Mouse (Mus musculus) embryonic facial prominence, embryonic 15.5 days (tissue): ENCODE data around the gene Hspd1. TPM values are rescaled to one million over a fixed set of nuclear protein-coding genes. Genes with fewer than 3 reads are reported as not detected.

Source experiments
- ATAC-seq: fragments of 200-750 bp; cut with Nextera tagmentation; 2 replicates; pipeline ENCODE4 v1.8.0; 2017; ENCODE audit warnings: low read depth, moderate TSS enrichment; ENCODE audit not compliant: insufficient number of reproducible peaks, low FRiP score, low TSS enrichment
- H3K27ac ChIP-seq: fragments of 300-500 bp; sonication (generic); replicated peaks from 2 replicates; pipeline ENCODE4 v1.5.1; 2015; ENCODE audit warnings: mild to moderate bottlenecking, inconsistent platforms
- H3K27me3 ChIP-seq: fragments of 300-500 bp; sonication (generic); 2 replicates; pipeline ENCODE4 v1.6.1; 2015; ENCODE audit warnings: inconsistent platforms
- H3K36me3 ChIP-seq: fragments of 300-500 bp; sonication (generic); 2 replicates; pipeline ENCODE4 v1.6.1; 2015; ENCODE audit warnings: mild to moderate bottlenecking, inconsistent platforms
- H3K4me1 ChIP-seq: fragments of 300-500 bp; sonication (generic); 2 replicates; pipeline ENCODE4 v1.6.1; 2015; ENCODE audit warnings: inconsistent platforms
- H3K4me2 ChIP-seq: fragments of 300-500 bp; sonication (generic); replicated peaks from 2 replicates; pipeline ENCODE4 v1.6.1; 2015; ENCODE audit warnings: mild to moderate bottlenecking, inconsistent platforms
- H3K4me3 ChIP-seq: fragments of 300-500 bp; sonication (generic); replicated peaks from 2 replicates; pipeline ENCODE4 v1.5.1; 2015; ENCODE audit warnings: mild to moderate bottlenecking, inconsistent platforms
- H3K9ac ChIP-seq: fragments of 300-500 bp; sonication (generic); 2 replicates; pipeline ENCODE4 v1.6.1; 2015; ENCODE audit warnings: inconsistent platforms
- H3K9me3 ChIP-seq: fragments of 300-500 bp; sonication (generic); replicated peaks from 2 replicates; pipeline ENCODE4 v1.6.1; 2016; ENCODE audit warnings: inconsistent platforms
- WGBS: fragments of 180-500 bp; shearing (Covaris S2); methylation state at CpG from one replicate; pipeline ENCODE4 v1.1.7; 2015; 5-methylcytosine and 5-hydroxymethylcytosine counted together
- polyA plus RNA-seq: library from polyadenylated mRNA; unstranded; fragments of >200 nt; fragmentation: Nextera tagmentation; extraction: Ambion mirVana; gene quantifications from 2 replicates; pipeline ENCODE4 v1.2.1, GENCODE M21; 2015

Hspd1 gene
- polyA plus RNA-seq, 1 experiment from 2014 or later: 303 TPM

DNA sequence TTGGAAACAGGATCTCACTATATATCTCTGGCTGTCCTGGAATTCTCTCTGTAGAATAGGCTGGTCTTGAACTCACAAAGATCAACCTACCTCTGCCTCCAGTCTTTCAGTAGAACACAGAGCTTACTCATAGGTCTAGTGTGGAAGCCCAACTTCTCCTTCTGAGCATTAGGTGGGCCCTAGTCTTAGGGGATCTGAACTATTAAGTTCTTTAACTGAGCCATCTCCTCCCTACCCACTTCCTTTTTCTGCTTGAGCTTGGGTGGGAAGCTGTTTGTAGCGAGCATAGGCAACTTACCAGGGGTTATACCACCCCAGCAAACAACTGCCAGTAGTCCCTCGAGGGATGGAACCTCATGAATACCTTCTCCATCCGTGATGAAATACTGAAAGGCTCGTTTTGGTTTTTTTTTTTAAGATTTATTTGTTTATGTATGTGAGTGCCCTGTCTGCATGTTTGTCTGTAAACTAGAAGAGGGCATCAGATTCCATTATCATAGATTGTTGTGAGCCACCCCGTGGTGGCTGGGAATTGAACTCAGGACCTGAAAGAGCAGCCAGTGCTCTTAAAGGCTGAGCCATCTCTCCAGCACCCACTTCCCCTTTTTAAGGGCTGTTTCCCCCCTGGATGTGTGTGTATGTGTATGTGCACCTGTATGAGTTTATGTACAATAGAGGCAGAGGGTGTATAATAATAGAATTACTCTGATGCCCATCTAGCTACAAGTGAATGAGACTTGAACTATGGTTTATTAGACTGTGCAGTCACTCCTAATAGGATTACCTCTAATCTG, 32.5 kb downstream of the Hspd1 start:
- Histone ChIP-seq H3K4me2 (no peak overlapping the region), H3K9ac (no peak overlapping the region), H3K4me1 (peaks cover 9% of the 10 kb centered on the region; the same call in 1 of the 2 replicates), H3K27ac (no peak overlapping the region), H3K4me3 (no peak overlapping the region), H3K27me3 (no peaks in the 10 kb centered on the region), H3K36me3 (0 out of 2 replicates have a peak, but pooled peaks cover 2% of the 10 kb centered on the region), H3K9me3 (no peaks in the 10 kb centered on the region)
- 84% methylated on average over 5 of the region's 5 CpGs for WGBS
- no peak for ATAC-seq

DNA sequence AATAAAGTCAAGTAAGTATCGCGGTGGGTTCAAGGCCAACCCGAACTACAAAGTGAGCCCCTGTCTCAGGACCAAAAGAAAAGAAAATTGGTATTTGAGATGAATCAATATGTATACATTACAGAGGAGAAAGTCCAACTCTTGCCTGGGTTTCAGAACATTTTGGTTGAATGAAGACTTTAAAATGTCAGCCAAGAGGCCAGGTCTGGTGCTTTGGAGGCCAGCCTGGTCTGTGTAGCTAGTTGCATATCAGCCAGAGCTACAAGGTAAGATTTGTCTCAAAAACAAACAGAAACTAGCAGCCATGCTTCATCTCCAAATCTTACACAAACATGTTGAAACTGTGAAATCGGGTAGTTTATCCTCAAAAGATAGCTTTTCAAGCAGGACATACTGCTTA, 34.4 kb downstream of the Hspd1 start:
- Histone ChIP-seq H3K4me1 (peaks cover 9% of the 10 kb centered on the region; the same call in 1 of the 2 replicates), H3K27ac (no peak overlapping the region), H3K4me3 (peak overlapping the region; percentile 85), H3K9ac (no peak overlapping the region), H3K4me2 (peak overlapping the region; percentile 56), H3K27me3 (no peaks in the 10 kb centered on the region), H3K9me3 (no peaks in the 10 kb centered on the region), H3K36me3 (0 out of 2 replicates have a peak, but pooled peaks cover 2% of the 10 kb centered on the region)
- 69% methylated on average over 4 of the region's 4 CpGs for WGBS
- ATAC-seq: no peak

DNA sequence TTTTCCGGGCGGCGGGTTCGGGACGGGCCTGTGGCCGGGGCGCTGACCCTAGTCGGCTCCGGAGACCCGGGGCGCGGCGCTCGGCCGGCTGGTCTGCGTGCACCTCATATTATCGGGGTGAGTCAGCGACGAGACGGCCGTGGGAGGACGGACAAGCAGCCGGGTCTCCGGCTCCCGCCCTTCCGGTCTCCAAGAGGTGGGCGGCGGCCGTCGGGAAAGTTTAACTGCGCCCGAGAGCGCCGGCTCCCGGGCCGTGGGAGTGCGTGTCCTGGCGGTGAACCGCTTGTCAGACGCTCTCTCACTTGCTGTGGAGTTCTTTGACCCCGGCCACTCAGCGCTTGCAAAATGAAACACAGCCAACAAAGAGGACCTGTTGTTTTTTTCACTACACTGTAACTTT, 35.0 kb downstream of the Hspd1 start:
- Histone ChIP-seq H3K27me3 (no peaks in the 10 kb centered on the region), H3K4me2 (peak overlapping the region; percentile 56), H3K27ac (peak overlapping the region; percentile 72; the same call in 1 of the 2 replicates), H3K9ac (peak overlapping the region; percentile 55), H3K36me3 (0 out of 2 replicates have a peak, but pooled peaks cover 2% of the 10 kb centered on the region), H3K9me3 (no peaks in the 10 kb centered on the region), H3K4me1 (peaks cover 9% of the 10 kb centered on the region; the same call in 1 of the 2 replicates), H3K4me3 (peak overlapping the region; percentile 85)
- ATAC-seq: peak; percentile 43
- under 1% methylated on average over 42 of the region's 42 CpGs for WGBS

DNA sequence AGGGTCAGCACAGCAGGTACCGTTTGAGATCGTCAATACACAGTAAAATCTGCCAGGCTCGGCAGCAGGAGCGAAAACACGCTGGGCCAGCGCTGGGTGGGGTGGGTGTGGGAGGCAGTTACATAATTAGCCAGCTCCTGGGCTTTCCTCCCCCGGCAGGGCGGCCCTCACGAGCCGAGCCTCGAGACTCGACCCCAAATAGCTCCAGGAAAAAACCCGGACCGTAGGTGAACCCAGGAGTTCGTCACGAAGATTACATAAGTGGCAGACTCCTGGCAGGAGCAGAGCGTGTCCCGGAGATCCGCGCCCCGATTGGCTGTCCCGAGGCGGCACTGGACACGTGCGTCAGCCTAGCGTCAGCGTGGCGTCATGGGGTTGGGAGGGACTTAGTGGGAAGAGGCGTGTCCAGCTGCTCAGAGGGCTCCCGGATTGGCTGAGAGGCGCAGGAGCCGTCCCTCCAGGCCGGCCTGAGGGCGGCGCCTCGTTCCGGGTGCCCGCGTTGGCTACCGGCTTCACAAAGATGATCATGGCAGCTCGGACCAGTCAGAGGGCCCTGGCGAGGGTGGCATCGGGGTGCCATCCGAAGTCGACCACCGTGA, 35.6 kb downstream of the Hspd1 start, which contains the start of gene Coq10b:
Gene Coq10b, plus strand, starts transcription at position 416 of the 599 bp plus-strand sequence.
- H3K4me3 ChIP-seq: peak within 1 kb of the TSS; percentile 85
- no peaks in the 10 kb centered on the region for H3K27me3 ChIP-seq
- H3K9ac ChIP-seq: peak within 1 kb of the TSS; percentile 55
- ATAC-seq: peak; percentile 100
- WGBS: under 1% methylated on average over 46 of the region's 46 CpGs
- no peaks in the 10 kb centered on the region for H3K9me3 ChIP-seq
- peak within 1 kb of the TSS; percentile 56 for H3K4me2 ChIP-seq
- peaks cover 9% of the 10 kb centered on the region; the same call in 1 of the 2 replicates for H3K4me1 ChIP-seq
- 0 out of 2 replicates have a peak, but pooled peaks cover 2% of the 10 kb centered on the region for H3K36me3 ChIP-seq
- peak within 1 kb of the TSS; percentile 75 for H3K27ac ChIP-seq

DNA sequence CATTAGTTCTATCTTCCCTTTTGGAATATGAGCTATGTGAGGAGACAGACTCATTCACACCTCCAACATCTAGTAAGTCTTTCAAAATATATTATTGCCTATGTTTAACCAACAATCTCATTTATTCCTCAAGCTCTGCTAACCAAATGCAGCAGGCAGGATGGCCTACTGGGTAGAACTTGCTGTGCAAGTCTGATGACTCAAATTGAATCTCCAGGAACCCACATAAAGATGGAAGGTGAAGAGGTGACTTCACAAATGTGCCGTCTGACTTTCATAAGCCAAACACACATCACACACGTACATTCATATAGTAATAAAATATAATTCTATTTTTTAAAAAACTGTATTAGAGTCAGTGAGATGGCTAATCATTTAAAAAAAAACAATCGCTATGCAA, 36.4 kb downstream of the Hspd1 start:
- Histone ChIP-seq H3K27me3 (no peaks in the 10 kb centered on the region), H3K9me3 (no peaks in the 10 kb centered on the region), H3K4me1 (peaks cover 9% of the 10 kb centered on the region; the same call in 1 of the 2 replicates), H3K4me2 (peak overlapping the region; percentile 56; the same call in 1 of the 2 replicates), H3K4me3 (peak overlapping the region; percentile 85), H3K27ac (no peak overlapping the region), H3K9ac (no peak overlapping the region), H3K36me3 (0 out of 2 replicates have a peak, but pooled peaks cover 2% of the 10 kb centered on the region)
- 64% methylated on average over 3 of the region's 3 CpGs for WGBS
- no peak for ATAC-seq

DNA sequence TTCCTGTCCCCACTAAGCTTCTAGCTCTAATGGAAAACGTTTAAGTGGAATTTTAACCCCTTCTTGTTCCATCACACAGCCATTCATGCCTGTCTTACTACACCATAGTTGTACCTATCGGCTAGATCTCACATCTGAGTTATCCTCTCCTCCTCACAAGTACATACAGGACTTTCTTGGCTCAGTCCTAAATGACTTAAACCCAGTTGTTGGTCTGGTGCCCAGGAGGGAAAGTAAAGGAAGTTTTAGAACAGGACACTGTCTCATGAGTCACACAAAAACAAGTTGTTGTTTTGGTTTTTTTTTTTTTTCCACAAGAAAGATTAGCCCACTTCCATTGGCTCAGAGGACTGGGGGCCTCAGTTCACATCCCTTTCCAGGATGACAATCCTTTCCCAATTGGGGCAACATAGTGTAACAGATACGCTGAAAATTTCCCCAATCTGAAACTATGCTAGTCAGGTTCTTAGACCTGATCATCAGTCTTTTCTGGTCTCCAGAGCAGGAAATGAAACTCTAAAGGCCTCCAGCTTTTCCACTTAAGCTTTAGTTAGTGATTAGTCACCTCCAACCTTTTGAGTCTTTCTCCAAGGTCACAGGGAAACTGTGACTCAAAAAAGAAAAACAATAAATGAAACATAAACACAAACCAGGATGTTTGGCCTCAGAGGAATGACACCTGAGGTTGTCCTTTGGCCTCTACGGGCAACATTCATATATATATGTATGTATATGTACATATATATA, 39.0 kb downstream of the Hspd1 start:
- H3K36me3 ChIP-seq: no peaks in the 10 kb centered on the region
- no peaks in the 10 kb centered on the region for H3K27me3 ChIP-seq
- no peaks in the 10 kb centered on the region for H3K9me3 ChIP-seq
- no peak overlapping the region for H3K27ac ChIP-seq
- H3K4me2 ChIP-seq: no peak overlapping the region
- H3K4me3 ChIP-seq: no peak overlapping the region
- no peak for ATAC-seq
- no peak overlapping the region for H3K9ac ChIP-seq
- peaks cover 9% of the 10 kb centered on the region; the same call in 1 of the 2 replicates for H3K4me1 ChIP-seq
- WGBS: 58% methylated on average over 4 of the region's 4 CpGs

DNA sequence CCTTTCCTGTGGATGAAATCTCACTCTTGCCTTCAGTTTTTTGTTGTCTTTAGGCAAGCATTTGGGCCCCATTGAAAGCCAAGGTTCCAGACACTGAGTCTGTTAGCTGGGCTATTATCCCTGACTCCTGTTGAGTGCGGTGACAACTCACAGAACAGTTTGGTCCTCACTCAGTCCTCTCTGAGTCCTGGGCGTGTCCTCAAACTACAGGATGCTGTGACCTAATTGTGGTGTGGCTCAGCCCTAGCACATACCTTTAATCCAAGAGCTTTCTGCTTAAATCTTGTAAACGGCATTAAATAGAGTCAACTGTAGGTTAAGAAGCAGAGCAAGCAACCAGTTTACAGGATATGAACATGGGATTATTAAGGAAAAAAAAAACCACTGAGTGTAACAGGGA, 44.9 kb downstream of the Hspd1 start:
- Histone ChIP-seq H3K4me2 (no peak overlapping the region), H3K9me3 (peaks cover 8% of the 10 kb centered on the region; the same call in 1 of the 2 replicates), H3K27ac (no peak overlapping the region), H3K9ac (no peak overlapping the region), H3K36me3 (no peaks in the 10 kb centered on the region), H3K27me3 (no peaks in the 10 kb centered on the region), H3K4me1 (no peaks in the 10 kb centered on the region), H3K4me3 (no peak overlapping the region)
- WGBS: 73% methylated on average over 3 of the region's 3 CpGs
- ATAC-seq: no peak

DNA sequence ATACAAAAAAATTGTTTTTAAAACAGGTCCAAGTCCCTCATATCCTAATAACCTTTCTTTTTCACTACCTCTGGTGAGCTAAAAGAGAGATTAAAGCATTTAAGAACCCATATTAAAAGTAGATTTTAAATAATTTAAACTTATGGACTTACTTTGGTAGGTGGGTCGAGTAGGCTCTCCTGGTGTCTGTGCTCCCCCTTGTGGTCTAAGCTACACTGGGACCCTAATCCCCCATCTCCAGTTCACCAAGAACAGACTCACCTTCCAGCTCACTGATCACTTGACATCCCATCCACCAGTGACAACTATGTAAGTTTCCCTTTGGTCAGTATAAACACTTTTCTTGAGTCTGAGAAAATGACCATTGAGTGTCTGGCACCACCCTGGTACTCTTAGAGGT, 45.8 kb downstream of the Hspd1 start:
- Histone ChIP-seq H3K27me3 (no peaks in the 10 kb centered on the region), H3K9me3 (peaks cover 8% of the 10 kb centered on the region; the same call in 1 of the 2 replicates), H3K4me1 (no peaks in the 10 kb centered on the region), H3K4me3 (no peak overlapping the region), H3K36me3 (no peaks in the 10 kb centered on the region), H3K27ac (no peak overlapping the region), H3K9ac (no peak overlapping the region), H3K4me2 (no peak overlapping the region)
- ATAC-seq: no peak
- 53% methylated on average over 1 of the region's 1 CpGs for WGBS

DNA sequence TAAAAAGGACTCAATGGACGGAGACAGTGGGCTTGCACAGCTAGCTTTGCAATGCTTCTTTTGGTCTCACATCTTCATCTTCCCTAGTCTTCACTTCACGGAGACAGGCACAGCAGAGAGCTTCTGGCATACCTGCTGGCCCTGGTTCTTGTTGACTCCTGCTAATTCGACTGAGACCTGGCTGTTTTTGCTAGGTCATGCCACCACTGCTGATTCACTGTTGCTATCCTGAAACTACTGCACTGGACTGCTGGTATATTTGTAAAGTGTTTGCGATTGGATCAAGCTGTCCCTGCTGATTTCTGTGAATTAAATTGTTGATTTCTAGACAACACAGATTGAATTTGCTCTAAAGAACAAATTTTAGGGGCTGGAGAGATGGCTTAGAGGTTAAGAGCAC, 46.4 kb downstream of the Hspd1 start:
- no peak for ATAC-seq
- no peaks in the 10 kb centered on the region for H3K36me3 ChIP-seq
- no peak overlapping the region for H3K4me3 ChIP-seq
- no peak overlapping the region for H3K9ac ChIP-seq
- whole genome bisulfite sequencing: 90% methylated on average over 4 of the region's 4 CpGs
- peaks cover 8% of the 10 kb centered on the region; the same call in 1 of the 2 replicates for H3K9me3 ChIP-seq
- no peak overlapping the region for H3K4me2 ChIP-seq
- H3K4me1 ChIP-seq: no peaks in the 10 kb centered on the region
- no peaks in the 10 kb centered on the region for H3K27me3 ChIP-seq
- H3K27ac ChIP-seq: no peak overlapping the region

DNA sequence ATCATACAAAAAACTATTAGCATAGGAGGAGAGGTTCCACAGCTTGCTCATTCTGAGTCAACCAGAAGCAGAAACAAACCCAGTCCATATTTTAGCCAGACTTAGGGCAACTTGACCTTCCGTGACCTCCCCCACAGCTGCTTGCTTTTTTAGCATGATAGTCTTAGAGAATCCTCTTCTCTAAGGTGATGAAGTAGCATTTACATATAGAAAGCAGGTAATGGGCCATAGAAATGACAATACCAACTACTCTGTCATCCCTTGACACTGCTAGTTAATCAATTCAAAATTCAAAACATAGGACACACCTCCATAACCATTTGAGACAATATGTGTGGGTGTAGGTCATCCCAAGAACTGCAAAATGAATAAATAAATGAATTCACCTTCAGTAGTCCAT, 48.1 kb downstream of the Hspd1 start:
- no peaks in the 10 kb centered on the region for H3K4me1 ChIP-seq
- no peaks in the 10 kb centered on the region for H3K27me3 ChIP-seq
- no peaks in the 10 kb centered on the region for H3K36me3 ChIP-seq
- H3K9ac ChIP-seq: no peak overlapping the region
- peaks cover 8% of the 10 kb centered on the region; the same call in 1 of the 2 replicates for H3K9me3 ChIP-seq
- no peak for ATAC-seq
- no peak overlapping the region for H3K4me3 ChIP-seq
- H3K27ac ChIP-seq: no peak overlapping the region
- H3K4me2 ChIP-seq: no peak overlapping the region
- WGBS: 92% methylated on average over 1 of the region's 1 CpGs
